Mouse (Mus musculus): ENCODE results near the gene Bag5. TPM values are rescaled to one million over a fixed set of nuclear protein-coding genes. Genes with fewer than 3 reads are reported as not detected.

Gene Bag5
- polyA plus RNA-seq, 1 experiment, result 6.2 TPM

- no peaks in the 10 kb centered on the region for H3K4me1 ChIP-seq (ENCODE audit: control insufficient read depth, insufficient read depth, insufficient read length)
- no peaks in the 10 kb centered on the region for H3K27me3 ChIP-seq (ENCODE audit: control insufficient read depth, insufficient read depth, low read length)
- H3K4me3 ChIP-seq (ENCODE audit: extremely low read depth, insufficient read depth, insufficient read length), result no peak overlapping the region
- DNase-seq (ENCODE audit: low read depth in 1 of 2, low spot score in 2 of 2), result no peak
- TF ChIP-seq CTCF (IDR thresholded peaks at IDR 0.05; ENCODE audit: extremely low read depth, insufficient read depth, insufficient read length, insufficient replicate concordance) (no peak), POLR2A (IDR thresholded peaks at IDR 0.05; ENCODE audit: low read depth, low read length) (no peak)
- no peak overlapping the region for H3K27ac ChIP-seq (ENCODE audit: insufficient read depth, low read length)
- WGBS, result 100% methylated on average over 1 of the region's 1 CpGs
- peaks cover 13% of the 10 kb centered on the region for H3K36me3 ChIP-seq (ENCODE audit: control insufficient read depth, insufficient read depth, low read length)
Measured at GRCm38 (mm10) chr12:111660628-111661027, 52.4 kb downstream of the Bag5 start.

Other genes with a start within 250 kb of the Bag5 start
- gene Gm266, start 227.4 kb downstream of the Bag5 start, polyA plus RNA-seq (2012; rRNA removed), result 0.64 and 2.2 TPM in 2 replicates
- 72.9 and 100 TPM in 2 replicates for gene Eif5, start 175.2 kb downstream of the Bag5 start, polyA plus RNA-seq (2012; rRNA removed)
- 19.8 and 21.4 TPM in 2 replicates for gene Mark3, start 138.7 kb downstream of the Bag5 start, polyA plus RNA-seq (2012; rRNA removed)
- gene Ckb, start 40.9 kb downstream of the Bag5 start, polyA plus RNA-seq (2012; rRNA removed), result 139 and 197 TPM in 2 replicates
- gene Trmt61a, start 35.2 kb downstream of the Bag5 start, polyA plus RNA-seq (2012; rRNA removed), result 40.6 and 48.1 TPM in 2 replicates
- gene Apopt1, start within 50 bp of the Bag5 start, polyA plus RNA-seq (2012; rRNA removed), result 22.2 and 33.3 TPM in 2 replicates
- gene Klc1, start 45.6 kb upstream of the Bag5 start, polyA plus RNA-seq (2012; rRNA removed), result 43.5 and 46.4 TPM in 2 replicates
- gene Xrcc3, start 100.6 kb upstream of the Bag5 start, polyA plus RNA-seq (2012; rRNA removed), result 5.0 and 6.8 TPM in 2 replicates
- 13.3 and 14.7 TPM in 2 replicates for gene Zfyve21, start 100.9 kb upstream of the Bag5 start, polyA plus RNA-seq (2012; rRNA removed)
- gene Ppp1r13b, start 194.9 kb upstream of the Bag5 start, polyA plus RNA-seq (2012; rRNA removed), result 13.7 and 13.8 TPM in 2 replicates

All from spleen, adult 2 months (tissue).